20 mouse cellular contexts compared by ENCODE assay signal in genomic region chr12:34379681-34380080, GRCm38 (mm10).
A peak's percentile ranks its signal among the peaks of the same experiment; 100 is the strongest.
DNase-seq lines count a peak whose midpoint lies in the region; ATAC-seq lines count a peak whose summit lies in the region.
"Had no signal": no experiment of that assay in that cellular context is flagged by ENCODE, and none has a peak within 500 bp of the region (broad histone marks: within the 10 kb centered on the region; RNA-seq: fewer than 3 reads in every experiment).

No protein-coding gene starts in this region.

- H3K4me3 ChIP-seq in embryonic facial prominence, embryonic 12.5 days: no peak overlapping the region
- H3K4me3 ChIP-seq in forebrain, embryonic 11.5 days (ENCODE audit: low read depth, low read length): no peak overlapping the region
- H3K4me3 ChIP-seq: forebrain, embryonic 13.5 days; heart, embryonic 12.5 days; hindbrain, embryonic 15.5 days had no signal

- no peaks in the 10 kb centered on the region for H3K27me3 ChIP-seq in embryonic facial prominence, embryonic 12.5 days
- no peaks in the 10 kb centered on the region for H3K27me3 ChIP-seq in forebrain, embryonic 11.5 days (ENCODE audit: control insufficient read depth, insufficient read depth, low read length)
- H3K27me3 ChIP-seq: CH12.LX; forebrain, embryonic 13.5 days; heart, embryonic 12.5 days; hindbrain, embryonic 15.5 days; Patski had no signal

- H3K27ac ChIP-seq in embryonic facial prominence, embryonic 12.5 days: 0 out of 2 replicates have a peak overlapping the region, but pooled peaks have one; percentile 11
- H3K27ac ChIP-seq in forebrain, embryonic 11.5 days (ENCODE audit: low read depth, low read length): no peak overlapping the region
- H3K27ac ChIP-seq: forebrain, embryonic 13.5 days; hindbrain, embryonic 15.5 days had no signal

- DNase-seq in embryo, embryonic 10 days (ENCODE audit: low spot score): peak; percentile 37
- no peak for DNase-seq in embryo, embryonic 9.5 days (ENCODE audit: extremely low spot score)
- DNase-seq in forelimb bud, embryonic 11.5 days (ENCODE audit: low read depth, low spot score): peak; percentile 52
- no peak for DNase-seq in cerebellum, postnatal 25 days
- DNase-seq in forebrain, embryonic 11.5 days (ENCODE audit: low spot score): no peak
- DNase-seq: adrenal gland, postnatal 14 days; cerebellum, adult 18-20 months; cerebellum, adult 9-11 months; forebrain, postnatal 0 days; gastrocnemius, postnatal 10 days; kidney, adult 2 months had no signal

- H3K4me1 ChIP-seq in embryonic facial prominence, embryonic 12.5 days: no peaks in the 10 kb centered on the region
- no peaks in the 10 kb centered on the region for H3K4me1 ChIP-seq in forebrain, embryonic 11.5 days (replicated peaks; ENCODE audit: control insufficient read depth, insufficient read depth, low read length)
- H3K4me1 ChIP-seq: forebrain, embryonic 13.5 days; hindbrain, embryonic 15.5 days had no signal

- no peak for ATAC-seq in embryonic facial prominence, embryonic 12.5 days (ENCODE audit: insufficient number of reproducible peaks, insufficient read depth, low FRiP score, low TSS enrichment)
- ATAC-seq in cerebellum, adult (ENCODE audit: insufficient number of reproducible peaks, low FRiP score, low TSS enrichment): no peak
- ATAC-seq in forebrain, embryonic 11.5 days (replicated peaks; ENCODE audit: low FRiP score): no peak
- ATAC-seq: activated CD4-positive, CD25-positive, alpha-beta regulatory T cell, adult 4 months; forebrain, embryonic 13.5 days; forebrain, postnatal 0 days; intestine, embryonic 16.5 days; Patski had no signal

- H3K4me2 ChIP-seq in embryonic facial prominence, embryonic 12.5 days (replicated peaks): no peak overlapping the region
- no peak overlapping the region for H3K4me2 ChIP-seq in forebrain, embryonic 11.5 days (ENCODE audit: low read depth, low read length, severe bottlenecking)
- H3K4me2 ChIP-seq: forebrain, embryonic 13.5 days; heart, embryonic 12.5 days; hindbrain, embryonic 15.5 days had no signal

- H3K9ac ChIP-seq in embryonic facial prominence, embryonic 12.5 days: no peak overlapping the region
- H3K9ac ChIP-seq in forebrain, embryonic 11.5 days (ENCODE audit: low read length): no peak overlapping the region
- H3K9ac ChIP-seq: forebrain, embryonic 13.5 days; forebrain, postnatal 0 days; heart, embryonic 12.5 days; hindbrain, embryonic 15.5 days had no signal

- 33% methylated on average over 1 of the region's 1 CpGs for WGBS in embryonic facial prominence, embryonic 12.5 days
- WGBS in forebrain, embryonic 11.5 days: 59% methylated on average over 1 of the region's 1 CpGs

- H3K36me3 ChIP-seq in embryonic facial prominence, embryonic 12.5 days: no peaks in the 10 kb centered on the region
- no peaks in the 10 kb centered on the region for H3K36me3 ChIP-seq in forebrain, embryonic 11.5 days (ENCODE audit: control insufficient read depth, insufficient read depth, low read length)
- H3K36me3 ChIP-seq: hindbrain, embryonic 15.5 days had no signal

- H3K9me3 ChIP-seq in embryonic facial prominence, embryonic 12.5 days: no peaks in the 10 kb centered on the region
- H3K9me3 ChIP-seq in forebrain, embryonic 11.5 days (ENCODE audit: control insufficient read depth, low read length): no peaks in the 10 kb centered on the region
- H3K9me3 ChIP-seq: forebrain, embryonic 13.5 days; heart, embryonic 12.5 days; hindbrain, embryonic 15.5 days had no signal

Comparison
In these comparisons a context has a peak if more than half of its experiments do, and no peak if none do; other contexts are left out.
1. DNase-seq: peak in embryo, embryonic 10 days (single experiment) and forelimb bud, embryonic 11.5 days (single experiment); none in embryo, embryonic 9.5 days (single experiment), cerebellum, postnatal 25 days (0 of 2) and forebrain, embryonic 11.5 days (single experiment).